Mouse (Mus musculus) olfactory bulb, adult 2 months (tissue): ENCODE results near the gene Thbd.

Experiments
- CTCF ChIP-seq: fragments of 200-500 bp; IDR thresholded peaks from 2 replicates; pipeline ENCODE4 v1.5.1; 2012; ENCODE audit warnings: low read depth, mild to moderate bottlenecking, low read length, moderate library complexity; ENCODE audit not compliant: insufficient read depth
- POLR2A ChIP-seq: fragments of 200-500 bp; IDR thresholded peaks from 2 replicates; pipeline ENCODE4 v1.6.1; 2012; ENCODE audit warnings: mild to moderate bottlenecking, low read depth, low read length, moderate library complexity; ENCODE audit not compliant: insufficient read depth

GRCm38 (mm10) chr2:148386927-148387326, 21.1 kb downstream of the Thbd start:
- TF ChIP-seq CTCF: no peak
- no peak for TF ChIP-seq POLR2A
